Mouse (Mus musculus): ENCODE results near the gene Ripor2. TPM values are rescaled to one million over a fixed set of nuclear protein-coding genes. Genes with fewer than 3 reads are reported as not detected.

Gene Ripor2
- polyA plus RNA-seq, 1 experiment = 41.4 TPM

DNA sequence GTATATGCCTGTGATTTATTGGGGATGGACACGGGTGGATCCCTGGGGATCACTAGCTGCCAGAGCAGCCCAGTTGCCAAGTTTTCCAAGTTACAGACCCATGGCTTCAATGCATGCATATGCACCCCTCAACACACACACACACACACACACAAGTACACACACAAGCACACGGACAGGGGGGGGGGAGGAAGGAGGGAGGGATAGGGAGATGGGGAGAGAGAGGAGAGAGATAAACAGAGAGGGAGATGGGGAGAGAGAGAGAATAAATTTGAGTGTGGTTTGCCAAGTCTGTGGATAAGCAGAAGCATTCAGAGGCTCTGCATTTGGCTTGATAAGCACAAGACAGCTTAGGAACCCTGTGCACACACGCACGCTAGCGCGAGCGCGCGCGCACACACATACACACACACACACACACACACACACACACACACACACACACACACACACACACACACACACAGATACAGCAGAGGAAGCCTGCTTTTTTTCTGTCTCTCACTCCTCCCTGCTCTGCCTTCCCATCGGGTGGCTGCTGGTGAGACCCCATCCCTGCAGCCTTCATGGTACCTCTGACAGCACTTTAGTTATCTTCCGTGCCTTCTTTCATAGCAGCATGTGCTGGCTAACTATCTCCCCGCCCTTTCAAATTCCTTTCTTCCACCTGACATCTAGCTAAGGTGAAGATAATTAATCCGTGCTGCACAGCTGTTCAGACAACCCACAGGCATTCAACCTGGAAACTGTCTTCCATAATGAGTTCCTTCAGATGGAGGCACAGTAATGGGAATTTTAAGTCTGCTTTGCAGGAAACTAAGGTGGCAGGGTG lies 30.7 kb upstream of the Ripor2 start:
- WGBS = 64% methylated on average over 14 of the region's 14 CpGs
- Histone ChIP-seq H3K4me3 (replicated peaks; ENCODE audit: control insufficient read depth, low read depth, low read length) (no peak overlapping the region), H3K4me1 (ENCODE audit: control insufficient read depth, insufficient read depth, low read length) (peaks cover 8% of the 10 kb centered on the region; the same call in 1 of the 2 replicates), H3K27ac (ENCODE audit: control insufficient read depth, insufficient read depth, low read depth, low read length, poor library complexity) (peak overlapping the region; percentile 82)
- TF ChIP-seq POLR2A (IDR thresholded peaks at IDR 0.05; ENCODE audit: borderline replicate concordance, control insufficient read depth, low read depth, low read length) (no peak), CTCF (IDR thresholded peaks at IDR 0.05; ENCODE audit: control insufficient read depth, insufficient read depth, low read length) (no peak)

DNA sequence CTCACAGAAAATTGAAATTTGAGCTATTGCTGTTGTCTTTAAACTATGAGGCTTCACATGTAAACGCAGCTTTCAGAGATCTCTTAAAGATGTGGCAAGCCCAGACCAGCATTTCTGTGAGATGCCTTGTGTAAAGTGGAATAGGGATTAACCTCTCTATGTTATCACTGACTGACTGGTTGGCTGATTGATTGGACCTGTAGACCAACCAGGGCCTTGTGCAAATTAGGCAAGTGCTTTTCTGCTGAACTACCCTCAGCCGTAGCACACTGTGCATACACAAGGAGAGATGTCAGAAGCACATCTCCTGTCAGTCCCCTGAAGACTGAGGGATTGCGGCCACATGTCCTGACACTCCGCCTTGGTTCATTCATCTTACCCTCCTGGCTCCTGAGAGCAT lies 29.9 kb upstream of the Ripor2 start:
- no peak for TF ChIP-seq POLR2A (IDR thresholded peaks at IDR 0.05; ENCODE audit: borderline replicate concordance, control insufficient read depth, low read depth, low read length)
- no peak for TF ChIP-seq CTCF (IDR thresholded peaks at IDR 0.05; ENCODE audit: control insufficient read depth, insufficient read depth, low read length)
- WGBS = 87% methylated on average over 4 of the region's 4 CpGs
- peak overlapping the region; percentile 82 for H3K27ac ChIP-seq (ENCODE audit: control insufficient read depth, insufficient read depth, low read depth, low read length, poor library complexity)
- H3K4me3 ChIP-seq (replicated peaks; ENCODE audit: control insufficient read depth, low read depth, low read length) = no peak overlapping the region
- H3K4me1 ChIP-seq (ENCODE audit: control insufficient read depth, insufficient read depth, low read length) = peaks cover 8% of the 10 kb centered on the region; the same call in 1 of the 2 replicates

DNA sequence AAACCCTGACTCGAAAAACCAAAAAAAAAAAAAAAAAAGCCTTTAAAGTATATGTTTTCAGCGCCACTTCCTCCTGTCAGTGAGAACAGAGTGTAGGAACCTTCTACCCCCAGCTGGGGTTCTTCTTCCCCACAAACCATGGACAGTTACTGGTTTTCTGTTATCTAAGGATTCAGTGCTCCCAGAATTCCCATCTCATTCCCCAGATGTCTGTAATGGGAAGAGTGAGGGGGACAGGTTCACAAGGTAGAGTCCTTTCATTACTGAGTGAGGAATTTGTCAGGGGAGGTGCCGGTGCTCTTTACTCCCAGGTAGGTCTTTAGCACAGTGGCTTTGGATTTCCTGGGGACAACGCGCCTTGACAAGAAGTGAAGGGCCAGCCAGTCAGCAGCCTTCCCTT lies 20.6 kb upstream of the Ripor2 start:
- Histone ChIP-seq H3K27ac (ENCODE audit: control insufficient read depth, insufficient read depth, low read depth, low read length, poor library complexity) (no peak overlapping the region), H3K4me3 (replicated peaks; ENCODE audit: control insufficient read depth, low read depth, low read length) (no peak overlapping the region), H3K4me1 (ENCODE audit: control insufficient read depth, insufficient read depth, low read length) (no peaks in the 10 kb centered on the region; the same call in 1 of the 2 replicates)
- WGBS = 63% methylated on average over 5 of the region's 5 CpGs
- TF ChIP-seq POLR2A (IDR thresholded peaks at IDR 0.05; ENCODE audit: borderline replicate concordance, control insufficient read depth, low read depth, low read length) = no peak

DNA sequence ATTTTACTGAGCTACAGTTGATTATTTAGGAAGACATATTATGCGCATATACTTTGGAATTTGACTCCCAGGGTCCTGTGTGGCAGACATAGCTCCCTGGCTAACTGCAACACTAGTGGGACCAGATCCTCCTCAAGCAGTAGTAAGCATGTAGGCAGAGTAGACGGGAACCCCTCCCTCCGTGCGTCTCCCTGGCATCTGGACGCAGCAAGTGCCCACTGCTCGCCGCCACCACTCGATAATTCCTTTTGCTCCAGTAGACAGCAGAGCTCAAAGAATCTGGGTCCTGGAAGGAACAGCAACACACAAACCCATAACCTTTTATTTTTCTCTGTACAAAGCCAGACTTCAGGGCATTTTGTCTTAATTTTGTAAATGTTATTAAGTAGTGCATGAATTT lies 17.3 kb upstream of the Ripor2 start:
- no peak overlapping the region for H3K4me3 ChIP-seq (replicated peaks; ENCODE audit: control insufficient read depth, low read depth, low read length)

DNA sequence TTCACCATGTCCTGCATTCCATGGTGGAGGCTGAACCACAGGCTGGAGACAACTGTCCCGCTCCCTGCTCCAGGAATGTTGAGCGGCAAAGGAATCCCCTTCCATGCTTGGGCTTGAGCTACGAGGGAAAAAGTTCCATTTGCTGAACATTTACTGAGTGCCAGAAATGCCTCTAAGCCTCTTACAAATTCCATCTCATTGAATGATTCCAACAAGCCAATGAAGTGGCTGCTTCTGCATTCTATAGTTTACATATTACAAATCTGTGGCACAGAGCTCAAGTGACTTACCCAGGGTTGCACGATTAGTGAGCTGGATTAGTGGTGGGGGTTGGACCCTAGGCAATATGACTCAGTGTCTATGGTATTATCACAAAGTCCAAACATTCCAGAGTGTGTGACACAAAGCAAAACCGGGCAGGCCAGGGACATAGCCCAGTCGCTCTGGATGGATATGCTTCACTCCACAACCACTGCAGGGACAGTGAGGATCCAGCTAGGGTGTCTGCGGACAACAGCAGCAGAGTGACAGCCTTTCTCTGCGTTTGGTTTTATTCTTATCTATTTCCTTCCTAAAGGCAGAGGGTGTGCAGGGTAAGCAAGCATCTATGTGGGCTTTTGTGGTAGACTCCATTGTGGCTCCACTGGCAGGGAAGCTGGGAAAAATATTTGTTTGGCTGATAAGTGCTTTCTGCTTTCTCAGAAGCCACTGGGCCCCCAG lies 16.6 kb upstream of the Ripor2 start:
- H3K4me1 ChIP-seq (ENCODE audit: control insufficient read depth, insufficient read depth, low read length) = no peaks in the 10 kb centered on the region; the same call in 1 of the 2 replicates
- no peak overlapping the region for H3K4me3 ChIP-seq (replicated peaks; ENCODE audit: control insufficient read depth, low read depth, low read length)
- TF ChIP-seq CTCF (IDR thresholded peaks at IDR 0.05; ENCODE audit: control insufficient read depth, insufficient read depth, low read length) (no peak), POLR2A (IDR thresholded peaks at IDR 0.05; ENCODE audit: borderline replicate concordance, control insufficient read depth, low read depth, low read length) (no peak)
- no peak overlapping the region for H3K27ac ChIP-seq (ENCODE audit: control insufficient read depth, insufficient read depth, low read depth, low read length, poor library complexity)
- WGBS = 73% methylated on average over 8 of the region's 8 CpGs

More for the DNA sequence above, 17.3 kb upstream of the Ripor2 start:
- Histone ChIP-seq H3K4me1 (ENCODE audit: control insufficient read depth, insufficient read depth, low read length) (no peaks in the 10 kb centered on the region; the same call in 1 of the 2 replicates), H3K27ac (ENCODE audit: control insufficient read depth, insufficient read depth, low read depth, low read length, poor library complexity) (no peak overlapping the region)
- TF ChIP-seq POLR2A (IDR thresholded peaks at IDR 0.05; ENCODE audit: borderline replicate concordance, control insufficient read depth, low read depth, low read length) = no peak
- WGBS = 92% methylated on average over 8 of the region's 8 CpGs

DNA sequence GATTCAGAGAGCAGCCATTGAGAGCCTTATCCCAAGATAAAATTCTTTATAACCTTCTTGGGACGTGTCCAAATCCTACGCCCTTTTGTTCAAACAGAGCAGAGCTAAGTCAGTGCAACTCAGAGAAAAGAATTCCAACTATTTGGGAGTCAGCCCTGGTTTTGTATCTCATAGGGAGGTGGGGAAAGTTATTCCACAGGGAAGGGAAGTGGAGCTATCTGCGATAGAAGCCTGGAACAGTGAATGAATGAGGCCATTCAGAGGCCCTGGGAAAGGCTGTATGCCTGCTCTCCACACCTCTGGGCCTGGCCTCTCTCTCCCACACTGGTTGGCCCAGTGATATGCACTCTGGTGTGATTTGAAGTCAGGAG lies 16.1 kb upstream of the Ripor2 start:
- Histone ChIP-seq H3K27ac (ENCODE audit: control insufficient read depth, insufficient read depth, low read depth, low read length, poor library complexity) (no peak overlapping the region), H3K4me3 (replicated peaks; ENCODE audit: control insufficient read depth, low read depth, low read length) (no peak overlapping the region), H3K4me1 (ENCODE audit: control insufficient read depth, insufficient read depth, low read length) (no peaks in the 10 kb centered on the region; the same call in 1 of the 2 replicates)
- TF ChIP-seq POLR2A (IDR thresholded peaks at IDR 0.05; ENCODE audit: borderline replicate concordance, control insufficient read depth, low read depth, low read length) = no peak
- TF ChIP-seq CTCF (IDR thresholded peaks at IDR 0.05; ENCODE audit: control insufficient read depth, insufficient read depth, low read length) = no peak
- WGBS = 74% methylated on average over 3 of the region's 3 CpGs

DNA sequence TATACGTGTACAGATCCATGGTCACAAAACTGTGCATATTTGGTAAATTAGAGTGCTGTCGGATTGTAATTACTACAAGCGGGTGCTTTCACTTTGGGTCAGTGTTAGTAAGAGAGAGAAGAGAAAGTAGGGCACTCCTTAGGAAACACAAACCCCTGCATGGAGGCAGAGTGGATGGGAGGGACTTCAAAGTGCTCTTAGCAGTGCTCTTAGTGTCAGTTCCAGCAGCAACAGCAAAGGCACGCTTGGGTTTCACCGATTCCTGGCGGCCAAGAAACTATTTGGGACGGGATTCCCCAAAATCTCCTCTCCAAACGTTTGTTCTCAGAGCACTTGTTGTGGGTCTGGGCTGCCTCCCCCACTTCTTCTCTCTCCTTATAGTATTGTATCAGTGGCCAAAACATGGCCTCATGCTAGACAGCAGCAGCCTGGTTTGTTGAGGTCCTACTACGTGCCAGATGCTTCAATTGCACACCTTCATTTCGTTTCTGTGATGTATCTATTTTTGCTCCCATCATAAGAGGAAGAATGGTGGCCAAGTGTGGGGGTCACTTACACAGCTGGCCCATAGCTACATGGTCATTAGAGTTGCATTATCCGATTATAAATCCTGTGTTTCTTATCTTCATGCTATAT lies 14.7 kb upstream of the Ripor2 start:
- Histone ChIP-seq H3K27ac (ENCODE audit: control insufficient read depth, insufficient read depth, low read depth, low read length, poor library complexity) (no peak overlapping the region), H3K4me1 (ENCODE audit: control insufficient read depth, insufficient read depth, low read length) (no peaks in the 10 kb centered on the region; the same call in 1 of the 2 replicates), H3K4me3 (replicated peaks; ENCODE audit: control insufficient read depth, low read depth, low read length) (no peak overlapping the region)
- WGBS = 88% methylated on average over 11 of the region's 11 CpGs
- TF ChIP-seq CTCF (IDR thresholded peaks at IDR 0.05; ENCODE audit: control insufficient read depth, insufficient read depth, low read length) (no peak), POLR2A (IDR thresholded peaks at IDR 0.05; ENCODE audit: borderline replicate concordance, control insufficient read depth, low read depth, low read length) (no peak)

DNA sequence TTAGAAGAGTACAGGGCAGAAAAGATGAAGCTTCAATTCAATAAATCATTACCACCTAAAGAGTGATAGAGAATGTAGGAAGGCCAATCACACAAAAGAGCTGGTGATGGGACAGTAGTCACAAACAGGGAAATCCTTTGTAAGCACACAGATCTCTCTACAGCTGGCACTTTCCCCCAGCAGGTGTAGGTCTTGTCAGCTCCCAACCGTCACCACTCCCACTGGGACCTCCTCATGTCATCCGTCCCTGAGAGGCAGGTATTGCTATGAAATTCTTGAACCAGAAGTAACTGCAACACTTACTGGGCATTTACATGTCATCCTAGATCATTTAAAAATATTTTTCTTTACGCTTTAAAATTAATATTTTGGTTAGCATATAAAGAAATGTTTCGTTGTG lies 12.9 kb upstream of the Ripor2 start:
- no peaks in the 10 kb centered on the region; the same call in 1 of the 2 replicates for H3K4me1 ChIP-seq (ENCODE audit: control insufficient read depth, insufficient read depth, low read length)
- no peak overlapping the region for H3K4me3 ChIP-seq (replicated peaks; ENCODE audit: control insufficient read depth, low read depth, low read length)
- 89% methylated on average over 4 of the region's 4 CpGs for WGBS
- TF ChIP-seq CTCF (IDR thresholded peaks at IDR 0.05; ENCODE audit: control insufficient read depth, insufficient read depth, low read length) = no peak
- no peak for TF ChIP-seq POLR2A (IDR thresholded peaks at IDR 0.05; ENCODE audit: borderline replicate concordance, control insufficient read depth, low read depth, low read length)
- no peak overlapping the region for H3K27ac ChIP-seq (ENCODE audit: control insufficient read depth, insufficient read depth, low read depth, low read length, poor library complexity)

All from bone marrow, adult 2 months (tissue).